Mouse (Mus musculus) E14TG2a.4 (cell line): ENCODE data around the gene Camk1g.

ENCODE experiments used
- H3K27me3 ChIP-seq: 2 replicates; pipeline ENCODE4 v1.6.1; 2014; ENCODE audit warnings: low read length, control low read depth; ENCODE audit not compliant: insufficient read depth
- H3K36me3 ChIP-seq: 2 replicates; pipeline ENCODE4 v1.6.1; 2014; ENCODE audit warnings: low read length, control low read depth; ENCODE audit not compliant: insufficient read depth
- H3K4me1 ChIP-seq: replicated peaks from 2 replicates; pipeline ENCODE4 v1.6.1; 2014; ENCODE audit warnings: low read depth, low read length, control low read depth
- H3K4me3 ChIP-seq: replicated peaks from 2 replicates; pipeline ENCODE4 v1.5.1; 2014; ENCODE audit warnings: mild to moderate bottlenecking, low read length
- H3K9me3 ChIP-seq: 2 replicates; pipeline ENCODE4 v1.6.1; 2014; ENCODE audit warnings: low read length, control low read depth
- CTCF ChIP-seq: conservative IDR thresholded peaks from 2 replicates; pipeline ENCODE4 v1.5.1; 2014; ENCODE audit warnings: low read length
- NANOG ChIP-seq: IDR thresholded peaks from 2 replicates; pipeline ENCODE4 v1.6.1; 2014; ENCODE audit warnings: borderline replicate concordance, low read length, mixed read lengths
- POU5F1 ChIP-seq: IDR thresholded peaks from 2 replicates; pipeline ENCODE4 v1.6.1; 2014; ENCODE audit warnings: low read length, borderline replicate concordance

Camk1g gene

GRCm38 (mm10) chr1:193370096-193370495 lies at the start of gene Camk1g:
TSS of gene Camk1g (minus strand) at chr1:193370298.
- peaks cover 47% of the 10 kb centered on the region for H3K27me3 ChIP-seq
- H3K9me3 ChIP-seq = peaks cover 20% of the 10 kb centered on the region
- peaks cover 7% of the 10 kb centered on the region; the same call in 1 of the 2 replicates for H3K4me1 ChIP-seq
- no peak for TF ChIP-seq NANOG
- no peak for TF ChIP-seq POU5F1
- no peak for TF ChIP-seq CTCF
- H3K36me3 ChIP-seq = no peaks in the 10 kb centered on the region
- no peak within 1 kb of the TSS for H3K4me3 ChIP-seq

- no peaks in the 10 kb centered on the region for H3K9me3 ChIP-seq
- no peak overlapping the region for H3K4me3 ChIP-seq
- H3K27me3 ChIP-seq = peaks cover 25% of the 10 kb centered on the region
- peaks cover 14% of the 10 kb centered on the region for H3K4me1 ChIP-seq
- TF ChIP-seq NANOG (no peak), CTCF (no peak), POU5F1 (no peak)
- H3K36me3 ChIP-seq = no peaks in the 10 kb centered on the region
These were observed 49.1 kb upstream of the Camk1g start for GRCm38 (mm10) chr1:193419168-193419567.

- Histone ChIP-seq H3K27me3 (peaks cover 20% of the 10 kb centered on the region), H3K4me3 (no peak overlapping the region), H3K4me1 (peaks cover 11% of the 10 kb centered on the region), H3K36me3 (no peaks in the 10 kb centered on the region), H3K9me3 (no peaks in the 10 kb centered on the region)
- no peak for TF ChIP-seq POU5F1
- no peak for TF ChIP-seq NANOG
- no peak for TF ChIP-seq CTCF
These were observed 48.6 kb upstream of the Camk1g start for GRCm38 (mm10) chr1:193418656-193419055.

GRCm38 (mm10) chr1:193414067-193414466 lies 44.0 kb upstream of the Camk1g start:
- Histone ChIP-seq H3K27me3 (peaks cover 20% of the 10 kb centered on the region), H3K9me3 (no peaks in the 10 kb centered on the region), H3K4me3 (no peak overlapping the region), H3K4me1 (peaks cover 11% of the 10 kb centered on the region), H3K36me3 (no peaks in the 10 kb centered on the region)
- TF ChIP-seq NANOG (no peak), POU5F1 (no peak), CTCF (no peak)

GRCm38 (mm10) chr1:193413368-193414000 lies 43.4 kb upstream of the Camk1g start:
- H3K4me1 ChIP-seq = peaks cover 10% of the 10 kb centered on the region
- peaks cover 25% of the 10 kb centered on the region for H3K27me3 ChIP-seq
- H3K4me3 ChIP-seq = no peak overlapping the region
- no peaks in the 10 kb centered on the region for H3K36me3 ChIP-seq
- no peak for TF ChIP-seq NANOG
- no peak for TF ChIP-seq POU5F1
- no peak for TF ChIP-seq CTCF
- no peaks in the 10 kb centered on the region for H3K9me3 ChIP-seq

- Histone ChIP-seq H3K9me3 (no peaks in the 10 kb centered on the region), H3K4me1 (0 out of 2 replicates have a peak, but pooled peaks cover 2% of the 10 kb centered on the region), H3K36me3 (no peaks in the 10 kb centered on the region), H3K4me3 (no peak overlapping the region), H3K27me3 (peaks cover 21% of the 10 kb centered on the region)
- TF ChIP-seq POU5F1 (no peak), CTCF (no peak), NANOG (no peak)
These were observed 37.4 kb upstream of the Camk1g start for GRCm38 (mm10) chr1:193407487-193407886.

- 0 out of 2 replicates have a peak, but pooled peaks cover 2% of the 10 kb centered on the region for H3K4me1 ChIP-seq
- H3K4me3 ChIP-seq = no peak overlapping the region
- H3K27me3 ChIP-seq = peaks cover 21% of the 10 kb centered on the region
These were observed 36.1 kb upstream of the Camk1g start for GRCm38 (mm10) chr1:193406059-193406642.

GRCm38 (mm10) chr1:193401695-193402094 lies 31.6 kb upstream of the Camk1g start:
- Histone ChIP-seq H3K27me3 (peaks cover 7% of the 10 kb centered on the region), H3K4me1 (0 out of 2 replicates have a peak, but pooled peaks cover 2% of the 10 kb centered on the region), H3K36me3 (no peaks in the 10 kb centered on the region), H3K9me3 (no peaks in the 10 kb centered on the region), H3K4me3 (no peak overlapping the region)
- TF ChIP-seq POU5F1 (no peak), CTCF (peak; percentile 14; the same call in 1 of the 2 replicates)

More at GRCm38 (mm10) chr1:193406059-193406642, 36.1 kb upstream of the Camk1g start:
- H3K36me3 ChIP-seq = no peaks in the 10 kb centered on the region
- no peaks in the 10 kb centered on the region for H3K9me3 ChIP-seq
- TF ChIP-seq POU5F1 = no peak
- no peak for TF ChIP-seq CTCF
- TF ChIP-seq NANOG = no peak
